Mouse (Mus musculus) cerebral cortex, adult 2 months (tissue): Measurements from ENCODE around the gene Ier3.

ENCODE experiments used
- WGBS: fragments of 180-500 bp; shearing (Covaris S2); methylation state at CpG from one replicate; pipeline ENCODE4 v1.1.7; 2018; 5-methylcytosine and 5-hydroxymethylcytosine counted together

Ier3 gene

DNA sequence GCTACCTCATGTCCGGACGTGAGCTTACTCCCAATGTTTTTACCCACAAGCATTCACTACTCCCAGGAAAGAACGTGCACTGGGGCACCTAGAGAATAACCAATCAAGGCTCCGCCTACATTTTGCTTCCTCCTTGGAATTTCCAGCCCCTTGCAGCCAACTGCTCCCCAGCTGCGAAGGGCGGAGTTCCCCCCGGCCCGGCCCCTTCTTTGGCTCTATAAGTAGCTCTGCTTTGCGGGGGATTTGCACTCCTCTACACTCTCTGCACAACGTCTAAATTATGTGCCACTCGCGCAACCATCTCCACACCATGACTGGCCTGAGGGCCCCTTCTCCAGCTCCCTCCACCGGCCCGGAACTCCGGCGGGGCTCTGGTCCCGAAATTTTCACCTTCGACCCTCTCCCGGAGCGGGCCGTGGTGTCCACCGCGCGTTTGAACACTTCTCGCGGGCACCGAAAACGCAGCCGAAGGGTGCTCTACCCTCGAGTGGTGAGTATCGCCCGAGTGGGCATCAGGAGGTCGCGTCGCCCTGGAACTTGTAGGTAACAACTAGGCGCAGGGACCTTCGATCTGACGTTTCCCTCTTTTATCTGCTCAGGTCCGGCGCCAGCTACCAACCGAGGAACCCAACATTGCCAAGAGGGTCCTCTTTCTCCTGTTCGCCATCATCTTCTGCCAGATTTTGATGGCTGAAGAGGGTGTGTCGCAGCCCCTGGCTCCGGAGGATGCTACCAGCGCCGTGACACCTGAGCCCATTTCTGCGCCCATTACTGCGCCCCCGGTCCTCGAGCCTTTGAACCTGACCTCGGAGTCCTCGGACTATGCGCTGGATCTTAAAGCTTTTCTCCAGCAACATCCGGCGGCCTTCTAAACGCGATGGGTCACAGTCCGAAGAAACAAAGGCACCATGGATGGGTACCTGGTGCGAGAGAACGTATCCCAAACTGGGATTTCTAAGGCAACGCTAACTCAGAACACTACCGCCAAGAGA is at the start of gene Ier3:
TSS of gene Ier3 (plus strand) at position 246 of the 992 bp plus-strand sequence.
- 1% methylated on average over 62 of the region's 62 CpGs for WGBS

DNA sequence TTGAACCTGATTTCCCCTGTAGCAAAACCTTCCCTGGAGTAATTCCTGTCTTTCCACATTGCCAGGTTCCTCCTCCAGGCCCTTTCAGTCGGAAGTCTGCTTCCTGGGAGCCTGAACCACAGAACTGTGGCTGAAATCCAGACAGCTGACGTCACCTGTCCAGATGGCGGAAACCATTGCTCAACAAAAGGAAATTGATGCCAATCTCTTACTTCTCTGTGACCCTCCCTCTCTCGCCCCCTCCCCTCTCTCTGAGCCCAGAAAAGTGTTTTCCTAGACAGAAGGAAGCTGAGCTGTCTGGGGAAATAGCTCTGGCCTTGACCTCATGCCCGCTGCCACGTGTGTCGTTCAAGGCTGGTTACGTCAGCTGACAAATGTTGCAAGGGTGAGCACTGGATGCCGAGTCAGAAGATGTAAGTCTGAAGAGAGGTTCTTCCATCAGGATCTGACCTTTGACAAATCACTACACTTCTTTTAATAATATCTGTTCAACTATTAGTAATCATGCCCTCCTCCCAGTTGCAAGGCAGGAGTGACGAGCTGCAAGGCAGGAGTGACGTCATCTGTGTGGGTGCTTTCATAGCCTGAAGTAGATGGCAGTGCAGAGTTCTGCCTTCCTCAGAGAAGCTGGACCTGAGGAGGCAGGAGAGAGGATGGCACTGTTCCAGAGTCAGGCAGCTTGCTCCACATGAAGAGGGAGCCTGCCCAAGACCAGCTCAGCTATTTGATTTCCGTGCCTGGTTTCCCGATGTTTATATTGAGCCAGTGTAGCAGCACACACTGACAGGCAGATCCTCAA is 44.5 kb upstream of the Ier3 start:
- WGBS, result 14% methylated on average over 13 of the region's 13 CpGs

DNA sequence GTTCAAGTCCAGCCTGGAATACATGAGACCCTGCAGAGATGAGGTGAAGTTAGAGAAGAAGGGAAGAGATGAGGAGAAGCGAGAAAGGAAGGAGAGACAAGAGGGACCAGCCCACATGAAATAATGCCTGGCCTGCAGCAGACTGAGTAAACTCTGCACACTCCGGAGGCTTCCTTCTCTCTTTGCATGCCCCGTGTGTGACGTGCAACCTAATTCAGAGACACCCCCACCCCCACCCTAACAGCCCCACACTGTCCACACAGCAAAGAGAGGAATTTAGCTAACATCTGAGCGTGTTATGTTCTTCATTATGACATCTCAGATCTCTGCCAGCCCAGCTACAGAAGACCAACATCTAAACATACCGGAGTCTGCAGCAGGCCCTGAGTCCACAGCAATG is 42.5 kb upstream of the Ier3 start:
- WGBS, result 67% methylated on average over 6 of the region's 6 CpGs

DNA sequence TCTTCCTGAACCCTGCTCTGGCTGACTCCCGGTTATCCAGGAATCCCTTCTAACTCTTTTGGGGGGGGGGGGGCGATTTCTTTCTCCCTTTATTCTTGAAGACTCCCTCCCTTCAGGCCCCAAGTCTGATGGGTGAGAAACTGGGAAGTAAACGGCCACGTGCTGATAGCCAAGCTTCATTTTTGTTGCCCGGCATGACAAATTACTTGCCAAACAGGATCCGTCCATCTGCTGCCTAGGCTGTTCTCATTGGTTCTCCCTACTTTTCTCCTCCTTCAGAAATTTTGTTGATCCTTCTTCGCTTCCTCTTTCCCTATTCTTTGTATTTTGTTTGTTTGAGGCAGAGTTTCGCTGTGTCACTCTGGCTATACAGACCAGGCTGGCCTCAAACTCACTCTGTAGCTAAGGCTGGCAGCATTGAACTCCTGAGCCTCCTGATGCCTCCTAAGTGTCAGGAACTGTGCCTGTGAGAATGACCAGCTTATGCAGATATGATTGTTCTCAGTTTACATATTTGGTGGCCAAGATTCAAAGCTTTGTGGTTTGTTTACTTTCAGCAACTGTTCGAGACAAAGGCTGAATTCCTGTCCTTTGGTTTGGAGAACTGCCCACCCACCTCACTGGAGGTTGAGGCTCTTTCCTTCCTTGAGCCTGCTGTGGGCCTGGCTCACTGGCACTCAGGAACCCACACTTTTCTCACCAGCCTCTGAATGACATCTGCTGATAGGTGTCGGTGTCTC is 41.8 kb upstream of the Ier3 start:
- WGBS, result 67% methylated on average over 10 of the region's 10 CpGs

DNA sequence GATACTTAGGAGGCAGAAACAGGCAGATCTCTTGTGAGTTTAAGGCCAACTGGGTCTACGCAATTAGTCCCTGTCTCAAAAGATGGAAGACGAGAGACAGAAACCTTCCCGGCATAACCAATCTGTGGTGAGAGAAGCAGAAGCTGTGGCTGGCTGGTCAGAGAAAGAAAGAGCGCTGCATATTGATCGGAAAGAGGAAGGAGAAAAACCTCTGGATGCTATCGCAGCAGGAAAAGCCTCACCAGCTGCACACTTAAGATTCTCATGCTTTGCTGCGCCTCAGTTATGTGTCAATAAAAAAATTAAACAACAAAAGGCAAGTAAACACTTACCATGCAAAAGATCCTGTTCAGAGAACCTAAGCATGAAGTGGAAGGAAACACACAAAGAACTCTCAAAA is 41.1 kb upstream of the Ier3 start:
- WGBS, result 86% methylated on average over 7 of the region's 7 CpGs

DNA sequence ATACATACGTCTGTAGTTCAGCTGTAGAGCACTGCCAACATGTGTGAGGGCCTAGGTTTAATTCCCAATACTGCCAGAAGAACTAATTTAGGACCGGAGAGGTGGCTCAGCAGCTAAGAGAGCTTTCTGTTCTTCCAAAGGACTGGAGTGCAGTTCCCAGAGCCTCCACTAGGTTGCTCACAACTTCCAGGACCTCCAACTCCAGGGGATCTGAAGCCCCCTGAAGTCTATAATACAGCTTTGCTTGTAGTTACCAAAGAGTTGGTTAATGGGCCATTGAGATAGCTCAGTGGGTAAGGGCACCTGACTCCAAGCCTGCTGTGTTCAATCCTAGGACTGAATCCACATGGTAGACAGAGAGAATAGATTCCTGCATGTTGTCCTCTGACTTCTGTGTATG is 39.1 kb upstream of the Ier3 start:
- 88% methylated on average over 2 of the region's 2 CpGs for WGBS

DNA sequence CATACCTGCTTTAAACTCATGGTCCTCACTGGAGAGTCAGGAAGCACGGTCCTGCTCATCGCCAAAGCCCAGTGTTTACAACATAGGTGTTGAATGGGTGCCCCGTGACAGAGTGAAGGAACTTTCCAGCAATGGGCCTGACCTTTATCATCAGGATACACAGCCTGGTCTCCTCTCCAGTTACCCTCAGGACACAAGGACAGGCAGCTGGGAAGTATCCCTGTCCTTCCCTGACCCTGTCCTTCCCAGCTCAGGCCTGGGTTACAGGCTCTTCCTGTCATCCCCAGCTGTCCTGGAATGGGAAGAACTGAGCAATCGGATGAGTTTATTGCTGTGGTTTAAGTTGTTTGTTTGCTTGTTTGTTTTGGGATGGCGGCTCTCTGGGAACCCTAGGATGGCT is 38.6 kb upstream of the Ier3 start:
- 92% methylated on average over 5 of the region's 5 CpGs for WGBS

DNA sequence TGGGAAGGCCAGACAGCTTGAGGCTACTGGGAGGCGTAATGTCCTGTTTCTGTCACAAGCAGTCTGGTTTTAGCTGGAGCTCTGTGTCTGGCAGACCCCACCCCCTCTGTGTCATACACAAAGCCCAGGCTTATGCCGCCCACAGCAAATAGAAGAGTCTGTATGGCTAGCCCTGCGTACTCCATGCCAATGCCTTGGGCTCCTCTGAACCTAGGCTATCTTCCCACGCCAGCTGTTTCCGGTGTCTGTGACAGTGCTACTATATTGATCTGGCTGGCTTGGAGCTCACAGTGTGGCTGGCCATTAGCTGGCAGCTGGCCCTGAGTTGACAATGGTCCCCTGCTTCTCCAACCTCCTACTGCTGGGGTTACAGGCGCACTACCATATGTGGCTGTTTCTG is 37.5 kb upstream of the Ier3 start:
- 66% methylated on average over 6 of the region's 6 CpGs for WGBS

DNA sequence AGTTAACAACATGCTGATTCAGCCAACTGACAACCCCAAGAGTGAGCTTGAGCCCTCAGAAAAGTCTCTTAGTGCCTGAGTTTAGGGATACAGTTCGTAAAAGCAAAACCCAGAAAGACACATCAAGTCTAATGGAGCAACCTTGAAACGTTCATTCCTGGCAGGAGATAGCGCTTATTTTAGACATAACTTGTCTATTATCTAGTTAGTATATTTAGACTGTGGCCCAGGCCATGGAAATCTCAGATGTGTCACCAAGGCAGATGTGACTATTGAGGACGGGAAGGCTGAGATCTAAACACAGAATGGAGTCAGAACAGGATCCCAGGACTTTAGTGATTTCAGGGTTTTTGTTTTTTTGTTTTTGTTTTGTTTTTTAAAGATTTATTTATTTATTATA is 36.3 kb upstream of the Ier3 start:
- WGBS, result 81% methylated on average over 4 of the region's 4 CpGs

DNA sequence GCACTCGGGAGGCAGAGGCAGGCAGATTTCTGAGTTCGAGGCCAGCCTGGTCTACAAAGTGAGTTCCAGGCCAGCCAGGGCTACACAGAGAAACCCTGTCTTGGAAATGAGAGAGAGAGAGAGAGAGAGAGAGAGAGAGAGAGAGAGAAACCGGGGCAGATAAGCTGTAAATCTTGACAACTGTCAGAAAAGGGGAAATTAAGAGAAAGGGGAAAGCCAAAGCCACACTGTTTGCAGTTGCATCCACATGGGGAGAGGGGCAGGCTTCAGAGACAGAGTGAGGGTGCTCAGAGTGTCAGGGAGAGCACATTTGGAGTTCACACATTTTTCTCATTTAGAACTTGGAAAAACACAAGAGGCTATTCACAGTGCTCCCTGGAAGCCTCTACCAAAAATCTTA is 33.5 kb upstream of the Ier3 start:
- 91% methylated on average over 3 of the region's 3 CpGs for WGBS

DNA sequence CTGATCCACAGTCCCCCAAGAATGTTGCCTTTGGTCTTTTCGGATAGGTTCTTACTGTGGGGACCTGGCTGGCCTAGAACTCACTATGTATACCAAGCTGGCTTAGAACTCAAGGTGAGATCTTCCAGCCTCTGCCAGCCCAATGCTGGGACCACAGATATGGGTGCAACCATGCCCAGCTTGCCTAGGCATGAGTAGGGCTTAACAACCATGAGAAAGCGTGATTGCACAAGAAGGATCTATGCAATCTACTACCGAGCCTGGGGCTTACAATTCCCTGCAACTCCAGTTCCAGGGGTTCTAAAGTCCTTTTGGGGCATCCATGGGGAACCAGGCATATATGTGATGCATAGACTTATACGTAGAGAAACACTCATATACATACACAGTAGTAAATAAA is 30.6 kb upstream of the Ier3 start:
- 97% methylated on average over 4 of the region's 4 CpGs for WGBS

DNA sequence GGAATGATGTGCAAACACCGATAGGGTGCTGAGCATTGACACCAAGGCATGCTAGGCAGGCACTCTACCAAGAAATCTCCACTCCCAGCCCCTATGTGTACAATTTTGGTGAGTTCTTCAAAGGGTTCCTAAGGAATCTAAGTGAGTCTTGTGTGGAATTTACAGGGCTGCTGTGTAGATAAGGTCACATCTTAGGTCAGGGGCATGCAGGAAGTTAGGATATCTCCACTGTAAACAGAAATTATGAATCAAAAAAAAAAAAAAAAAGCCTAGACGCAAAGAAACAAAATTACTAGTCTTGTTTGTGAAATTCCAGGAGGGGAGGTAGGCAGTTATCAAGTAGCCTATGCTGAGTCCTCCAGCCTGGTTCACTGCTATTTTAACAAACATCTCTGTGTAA is 28.6 kb upstream of the Ier3 start:
- 82% methylated on average over 2 of the region's 2 CpGs for WGBS

DNA sequence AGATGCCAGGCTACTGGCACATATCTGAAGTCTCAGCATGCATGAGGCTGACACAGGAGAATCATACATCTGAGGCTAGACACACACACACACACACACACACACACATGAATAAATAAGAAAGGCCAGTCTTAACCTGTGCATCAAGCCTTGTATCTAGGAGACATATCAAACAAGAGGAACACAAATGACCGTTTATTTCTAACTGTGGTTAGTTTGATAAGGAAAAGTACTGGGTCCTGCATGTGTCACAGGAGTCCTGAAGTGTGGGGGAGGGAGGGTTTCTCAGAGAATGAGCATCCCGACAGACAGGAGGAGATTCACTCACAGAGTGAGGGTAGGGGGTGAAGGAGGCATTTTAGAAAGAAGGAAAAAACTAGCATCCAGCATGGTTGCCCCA is 26.4 kb upstream of the Ier3 start:
- WGBS, result 67% methylated on average over 2 of the region's 2 CpGs

DNA sequence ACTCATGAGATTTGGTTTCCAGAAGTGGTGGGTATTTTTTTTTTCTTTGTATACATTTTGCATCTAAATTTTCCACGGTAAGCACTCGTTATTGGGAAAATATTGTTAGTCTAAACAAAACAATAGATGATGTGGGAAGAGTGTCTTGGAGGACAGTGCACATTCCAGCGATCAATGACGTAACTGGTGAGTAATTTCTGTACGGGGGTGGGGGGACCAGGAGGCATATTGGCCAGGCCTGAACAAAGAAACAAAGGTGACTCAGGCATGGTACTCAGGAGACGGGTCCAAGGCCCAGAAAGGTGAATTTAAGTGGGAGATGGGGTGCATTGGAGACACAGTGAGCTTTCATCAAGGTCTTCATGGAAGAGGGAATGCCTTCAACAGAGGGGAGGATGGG is 25.8 kb upstream of the Ier3 start:
- 87% methylated on average over 6 of the region's 6 CpGs for WGBS

DNA sequence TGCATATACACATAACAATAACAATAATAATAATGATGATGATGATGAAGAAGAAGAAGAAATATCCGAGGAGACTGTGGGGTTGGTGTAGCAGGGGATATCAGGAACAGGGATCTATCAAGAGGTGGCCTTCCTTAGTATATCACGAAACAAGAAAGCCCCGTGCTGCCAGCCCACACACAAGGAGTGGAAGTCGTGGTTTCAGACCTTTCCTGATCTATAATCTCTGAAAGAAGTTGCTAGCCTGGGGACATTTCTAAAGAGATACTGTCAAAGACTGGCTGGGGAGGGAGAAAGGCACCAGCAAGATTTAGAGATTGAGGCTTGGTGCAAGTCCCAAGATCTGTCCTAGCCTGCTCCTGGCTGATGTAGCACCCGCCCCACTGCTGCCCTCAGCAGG is 24.6 kb upstream of the Ier3 start:
- WGBS, result 83% methylated on average over 5 of the region's 5 CpGs

DNA sequence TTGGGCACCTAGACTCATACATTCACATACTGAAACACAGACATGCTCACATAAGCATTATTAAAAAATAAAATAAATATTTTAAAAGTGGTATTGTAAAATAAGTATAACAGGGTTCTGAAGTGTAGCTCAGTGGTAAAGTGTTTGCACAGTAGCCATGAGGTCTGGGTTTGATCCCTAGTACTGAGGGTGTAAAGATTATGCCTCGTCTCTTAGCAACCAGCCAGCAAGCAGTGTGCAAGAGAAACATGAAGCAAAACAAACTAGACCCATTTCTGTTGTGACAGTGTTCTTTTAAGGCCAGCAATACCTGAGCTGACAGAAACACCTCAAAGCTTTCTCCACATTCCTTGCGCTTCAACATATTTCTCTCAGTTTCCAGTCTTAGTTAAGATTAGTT is 20.6 kb upstream of the Ier3 start:
- WGBS, result 91% methylated on average over 2 of the region's 2 CpGs

DNA sequence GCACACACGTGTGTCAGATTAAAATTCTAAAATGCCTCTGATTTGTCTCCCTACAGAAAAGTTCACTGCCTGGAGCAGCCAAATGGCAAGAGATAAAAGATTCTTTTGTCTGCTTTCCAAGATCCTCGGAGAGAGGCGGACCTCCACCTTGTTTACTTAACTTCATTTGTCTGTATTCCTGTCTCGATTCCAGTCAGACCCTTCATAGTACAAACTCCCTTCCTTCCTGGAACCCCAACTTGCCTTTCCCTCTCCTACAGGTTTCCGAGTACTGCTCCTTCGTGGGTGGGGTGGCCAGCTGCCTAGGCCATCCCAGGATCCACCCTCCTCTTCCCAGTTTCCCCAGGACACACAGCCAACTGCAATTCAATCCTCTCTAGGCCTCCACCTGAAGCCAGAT is 18.5 kb upstream of the Ier3 start:
- 51% methylated on average over 6 of the region's 6 CpGs for whole genome bisulfite sequencing

DNA sequence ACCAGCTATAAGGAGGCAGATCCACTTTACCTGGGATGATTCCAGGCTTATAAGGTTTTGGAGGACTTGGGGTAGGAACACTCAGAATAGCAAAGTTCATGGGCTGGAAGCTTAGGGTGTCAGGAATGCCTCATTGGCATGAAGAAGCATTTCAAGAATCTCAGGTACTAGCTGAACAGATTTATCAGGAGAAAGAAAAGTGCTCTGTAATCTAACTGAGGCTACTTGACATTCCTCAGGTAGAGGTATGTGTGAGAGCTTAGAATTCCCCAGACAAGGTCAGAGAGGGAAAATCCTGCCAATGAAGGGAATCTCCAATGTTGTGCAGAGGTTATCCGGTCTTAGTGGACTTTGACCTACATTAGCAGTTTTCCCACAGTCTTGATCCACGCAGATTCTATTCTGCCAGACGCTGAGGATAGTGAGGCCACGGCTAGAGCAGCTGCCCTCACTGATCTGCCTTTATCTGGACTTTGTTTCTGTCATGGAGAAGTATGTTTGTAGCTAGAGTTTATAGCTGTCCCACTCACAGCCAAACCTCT is 17.6 kb upstream of the Ier3 start:
- 86% methylated on average over 4 of the region's 4 CpGs for WGBS

DNA sequence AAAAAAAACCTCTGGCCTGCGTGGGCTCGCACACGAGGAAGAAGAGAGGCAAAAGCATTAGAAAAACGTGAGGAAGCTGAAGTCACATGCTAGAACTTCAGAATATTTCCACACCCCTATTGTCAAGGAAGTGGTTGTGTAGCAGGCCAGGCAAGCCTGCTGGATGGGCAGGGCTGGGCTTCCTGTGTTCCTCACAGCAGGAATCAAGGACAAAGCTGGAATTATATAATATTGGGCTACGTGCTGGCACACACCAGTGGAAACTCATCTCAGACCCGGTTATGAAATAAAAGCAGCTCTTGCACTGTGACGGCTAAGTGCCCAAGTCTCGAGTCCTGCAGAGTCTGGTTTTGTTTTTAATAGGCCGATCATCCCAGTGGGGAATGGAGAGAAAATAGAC is 13.4 kb upstream of the Ier3 start:
- 48% methylated on average over 9 of the region's 9 CpGs for WGBS

DNA sequence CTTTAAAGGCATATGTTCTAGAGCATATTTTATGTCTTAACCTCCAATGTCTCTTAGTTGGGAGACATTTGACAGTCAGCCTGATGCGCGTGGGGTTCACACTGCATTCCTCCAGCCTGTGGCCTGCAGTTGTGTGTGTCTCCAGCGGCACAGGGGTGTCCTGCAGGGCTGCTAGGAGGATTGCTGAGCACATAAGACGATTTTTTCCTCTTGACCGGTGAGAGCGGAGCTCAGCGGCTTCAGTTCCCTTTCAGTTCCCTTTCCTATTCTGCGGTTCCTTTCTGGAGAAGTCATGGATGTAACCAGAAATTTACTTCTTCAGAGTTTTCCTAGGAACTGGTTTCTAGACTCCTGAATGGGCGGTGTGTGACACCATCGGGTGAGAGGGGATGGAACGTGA is 12.1 kb upstream of the Ier3 start:
- WGBS, result 88% methylated on average over 11 of the region's 11 CpGs

DNA sequence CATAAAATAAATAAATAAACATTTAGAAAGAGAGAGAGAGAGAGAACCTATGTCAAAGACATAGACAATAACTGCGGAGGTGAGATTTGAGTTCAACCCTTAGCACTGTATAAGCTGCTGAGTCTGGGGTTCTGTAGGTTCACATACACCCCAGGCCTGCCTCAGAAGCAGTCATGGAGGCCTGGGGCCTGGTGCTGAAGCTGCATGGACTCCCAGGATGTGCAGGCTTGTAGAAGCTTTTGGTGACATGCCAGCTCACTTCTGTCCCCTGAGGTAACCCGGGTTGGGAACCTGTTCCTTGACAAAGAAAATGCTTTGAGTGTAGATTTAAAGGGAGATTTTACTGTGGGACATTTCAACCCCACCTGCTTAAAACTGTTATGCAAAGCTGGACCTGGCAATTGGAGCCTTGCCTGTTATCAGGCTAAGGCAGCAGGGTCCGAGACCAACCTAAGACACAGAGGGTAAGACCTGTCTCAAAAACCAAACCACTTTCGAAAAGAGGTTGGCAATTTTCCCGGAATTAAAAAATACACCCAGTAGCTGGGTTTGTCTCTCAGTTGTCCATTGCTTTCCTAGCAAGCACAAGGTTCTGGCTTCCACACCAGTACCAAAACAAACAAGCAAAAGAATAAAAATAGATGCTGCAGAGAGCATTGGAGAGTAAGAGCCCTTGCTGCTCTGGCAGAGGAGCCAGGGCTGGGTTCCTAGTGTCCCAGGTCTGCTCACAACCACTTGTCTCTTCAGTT is 10.4 kb upstream of the Ier3 start:
- WGBS, result 72% methylated on average over 5 of the region's 5 CpGs
